Mouse (Mus musculus): Measurements from ENCODE around the gene Eif2b1.
"Not testable (repeated sequence)": the region's sequence is repeated elsewhere in the genome, so short reads cannot be mapped to it uniquely, and the experiment has no call there.

Eif2b1 gene

DNA sequence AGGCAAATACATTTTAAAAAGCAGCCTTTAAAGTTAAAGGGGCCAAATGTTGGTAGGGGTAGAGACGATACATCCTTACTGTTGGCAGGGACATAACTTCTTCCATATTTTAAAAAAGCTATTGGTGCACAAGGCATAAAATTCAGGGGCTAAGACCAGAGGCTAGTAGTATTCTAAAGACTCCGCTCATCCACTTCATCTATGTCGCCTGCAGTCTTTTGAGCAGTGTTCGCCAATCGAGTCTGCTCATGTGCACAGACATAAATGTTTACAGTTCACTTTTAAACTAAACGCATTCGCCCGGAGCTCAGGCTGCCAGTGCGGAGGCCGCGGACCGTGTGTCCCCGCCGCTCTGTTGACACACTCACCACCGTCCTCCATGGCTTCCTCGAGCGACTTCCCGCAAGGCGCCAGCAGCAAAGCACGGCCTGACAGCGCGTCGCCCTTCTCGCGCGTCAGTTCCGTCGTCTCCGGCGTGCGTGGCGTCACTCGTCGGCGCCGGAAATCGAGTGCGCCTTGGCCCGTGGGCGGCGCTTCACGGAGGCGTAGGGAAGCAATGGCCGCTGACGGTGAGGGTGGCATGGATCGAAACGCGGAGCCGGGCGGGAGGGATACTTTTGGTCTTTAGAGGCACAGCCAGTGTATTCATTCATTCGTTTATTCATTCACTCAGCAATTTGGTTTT is at the start of gene Eif2b1, which contains the start of gene Gtf2h3:
TSS of gene Eif2b1 (minus strand) at position 499 of the 685 bp plus-strand sequence.
TSS of gene Gtf2h3 (plus strand) at position 508 of the 685 bp plus-strand sequence.
- DNase-seq = peak; percentile 96 to 97

DNA sequence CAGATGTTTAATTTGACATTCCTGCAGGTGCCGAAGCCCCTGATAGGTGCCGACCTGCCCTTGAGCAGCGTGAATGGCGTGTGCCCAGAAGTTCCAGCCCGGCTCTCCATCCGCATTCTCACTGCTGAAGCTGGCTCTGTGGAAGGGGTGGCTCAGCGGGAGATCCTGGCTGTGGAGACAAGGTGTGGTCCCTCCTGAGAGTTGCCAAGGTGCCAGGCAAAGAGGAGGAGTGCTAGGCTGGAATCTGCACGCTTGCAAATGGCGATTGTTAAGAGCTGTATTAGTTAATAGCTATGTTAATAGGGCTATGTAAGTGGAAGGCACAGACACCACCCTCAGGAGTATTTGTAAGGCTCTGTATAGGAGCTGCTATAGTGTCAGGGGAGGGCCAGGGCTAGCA is 45.4 kb upstream of the Eif2b1 start:
- DNase-seq = no peak

DNA sequence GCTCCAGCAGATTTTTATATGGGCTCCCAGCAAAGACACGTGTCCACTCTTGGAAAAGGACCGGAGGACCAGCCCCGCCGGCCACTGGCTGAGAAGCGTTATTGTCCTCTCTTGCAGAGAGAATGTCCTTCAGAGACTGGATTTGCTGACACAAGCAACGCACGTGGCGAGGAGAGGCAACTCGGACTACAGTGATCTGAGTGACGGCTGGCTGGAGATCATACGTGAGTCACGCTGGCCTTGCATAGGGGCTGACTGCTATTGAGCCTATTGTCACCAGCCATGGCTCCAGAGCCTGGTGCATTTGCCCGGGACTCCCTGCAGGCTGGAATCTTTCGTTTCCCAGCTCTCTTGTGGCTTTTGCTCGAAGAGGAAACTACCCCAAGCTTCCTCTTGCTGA is 44.0 kb upstream of the Eif2b1 start:
- DNase-seq = no peak

DNA sequence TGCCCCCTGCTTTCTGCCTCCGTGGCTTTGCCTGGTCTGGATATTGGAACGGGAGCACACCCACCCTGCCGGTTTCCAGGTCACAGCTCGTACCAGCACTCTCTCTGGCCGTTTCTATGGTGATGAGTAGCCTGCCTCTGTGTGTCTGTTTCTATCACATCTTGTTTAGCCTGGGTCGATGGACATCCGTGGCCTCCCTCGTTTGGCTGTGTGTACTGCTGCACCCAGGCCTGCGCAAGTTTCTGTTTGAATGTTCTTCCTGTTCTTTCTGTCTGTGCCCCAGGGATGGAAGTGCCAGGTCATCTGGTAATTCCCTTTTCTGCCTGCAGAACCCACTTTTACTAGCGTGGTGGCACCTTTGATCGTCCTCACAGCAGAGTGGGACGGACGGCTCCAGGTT is 42.4 kb upstream of the Eif2b1 start:
- no peak for DNase-seq

DNA sequence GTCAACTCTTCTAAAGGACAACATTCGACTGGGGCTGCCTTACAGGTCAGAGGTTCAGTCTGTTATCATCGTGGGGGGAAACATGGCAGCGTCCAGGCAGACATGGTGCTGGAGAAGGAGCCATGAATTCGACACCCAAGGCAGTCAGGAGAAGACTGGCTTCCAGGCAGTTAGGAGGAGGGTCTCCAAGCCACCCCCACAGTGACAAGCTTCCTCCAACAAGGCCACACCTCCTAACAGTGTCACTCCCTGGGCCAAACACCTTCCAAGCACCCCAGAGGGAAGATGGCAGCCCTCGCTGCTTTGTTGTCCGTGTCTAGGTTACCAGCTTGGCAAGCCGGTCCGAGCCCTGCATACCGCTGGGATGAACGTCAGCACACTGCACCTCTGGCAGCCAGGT is 39.8 kb upstream of the Eif2b1 start:
- no peak for DNase-seq

DNA sequence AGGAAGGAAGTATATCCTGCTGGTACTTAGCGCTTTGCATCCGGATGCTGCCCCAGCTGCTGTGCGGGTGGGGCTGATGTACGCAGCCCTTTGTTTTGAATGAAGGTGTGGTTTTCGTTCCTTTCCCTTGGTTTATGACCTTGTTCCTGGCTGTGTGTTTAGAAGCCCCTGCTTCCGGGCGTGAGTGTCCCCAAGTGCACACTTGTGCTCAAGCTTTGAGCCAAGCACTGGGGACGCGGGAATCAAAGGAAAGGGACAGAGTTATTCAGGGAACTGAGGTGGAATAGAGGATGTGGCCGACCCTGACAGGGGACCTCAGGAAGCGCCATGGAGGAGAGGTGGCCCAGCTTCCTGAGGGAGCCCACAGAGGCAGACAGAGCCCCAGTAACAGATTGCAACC is 35.8 kb upstream of the Eif2b1 start:
- DNase-seq = no peak

DNA sequence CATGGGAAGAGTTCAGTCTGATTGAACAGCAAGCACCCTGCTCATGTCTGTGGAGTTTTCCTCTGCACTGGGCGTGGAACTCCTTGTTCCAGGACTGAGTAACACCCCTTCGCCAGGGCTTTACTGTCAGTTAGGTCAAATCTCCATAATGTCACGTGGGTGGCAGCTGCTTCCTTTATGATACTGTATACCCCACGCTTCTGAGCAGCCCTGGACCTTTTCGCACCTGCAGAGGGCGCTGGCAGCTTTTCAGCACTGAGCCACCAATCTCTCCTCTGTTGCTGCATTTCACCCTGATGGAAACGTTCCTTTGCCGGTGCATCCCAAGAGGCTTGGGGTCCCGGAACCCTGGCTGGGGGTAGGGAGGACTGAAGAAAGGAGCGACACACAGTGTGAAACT is 32.0 kb upstream of the Eif2b1 start:
- peak in 1 of 2 experiments; percentile 15 for DNase-seq

DNA sequence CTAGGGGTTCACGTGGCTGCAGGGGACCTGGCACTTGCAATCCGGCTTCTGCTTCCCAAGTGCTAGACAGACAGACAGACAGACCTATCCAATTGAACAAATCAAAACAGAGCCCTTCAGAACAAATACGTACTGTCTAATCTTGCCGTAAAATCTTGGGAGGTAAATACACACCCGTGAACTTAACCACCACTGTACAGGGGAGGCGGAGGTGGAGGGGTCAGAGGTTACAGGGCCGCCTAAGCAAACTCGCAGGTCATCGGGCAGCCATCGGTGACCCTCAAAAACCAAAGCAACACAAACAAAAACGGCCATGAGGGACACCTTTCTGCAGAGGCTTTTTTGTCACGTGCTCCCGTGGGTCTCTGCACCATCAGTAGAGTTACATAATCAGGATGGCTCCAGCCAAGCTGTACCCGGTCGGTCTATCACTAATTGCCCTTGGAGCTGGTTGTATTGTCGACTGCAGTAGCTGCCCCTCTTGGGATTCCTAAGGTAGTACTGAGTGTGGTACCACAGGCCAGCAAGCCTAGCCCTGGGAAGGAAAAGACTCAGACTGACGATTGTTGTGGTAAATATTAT is 26.2 kb upstream of the Eif2b1 start:
- DNase-seq = no peak

DNA sequence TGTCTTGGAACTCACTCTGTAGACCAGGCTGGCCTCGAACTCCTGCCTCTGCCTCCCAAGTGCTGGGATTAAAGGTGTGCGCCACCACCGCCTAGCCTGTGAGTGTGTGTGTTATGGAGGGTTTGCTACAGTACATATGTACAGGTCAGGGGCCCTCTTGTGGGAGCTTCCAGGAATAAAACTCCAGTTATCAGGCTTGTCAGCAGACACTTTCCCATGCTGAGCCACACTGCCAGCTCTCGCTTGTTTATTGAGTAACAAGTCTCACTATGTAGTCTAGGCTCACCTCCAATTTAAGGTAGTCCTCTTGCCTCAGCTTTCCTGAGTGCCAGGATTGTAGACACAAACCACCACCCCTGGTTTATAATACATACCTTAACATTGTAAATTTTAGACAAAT is 25.4 kb upstream of the Eif2b1 start:
- DNase-seq = no peak

DNA sequence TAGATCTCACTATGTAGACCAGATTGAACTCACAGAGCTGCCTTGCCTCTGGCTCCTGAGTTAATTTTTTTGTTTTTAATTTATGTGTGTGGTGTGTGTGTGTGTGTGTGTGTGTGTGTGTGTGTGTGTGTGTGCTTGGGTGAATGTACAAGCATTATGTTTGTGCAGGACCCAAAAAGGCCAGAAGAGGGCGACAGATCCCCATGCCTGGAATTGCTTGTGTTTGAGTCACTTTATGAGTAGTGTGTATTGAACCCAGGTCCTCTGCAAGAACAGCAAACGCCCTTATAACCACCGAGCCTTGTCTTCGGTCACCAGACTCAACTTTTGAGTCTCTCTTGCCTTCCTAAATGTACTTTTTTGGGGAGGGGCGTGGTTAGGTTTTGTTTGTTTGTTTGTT is 23.4 kb upstream of the Eif2b1 start:
- peak; percentile 68 to 69 for DNase-seq

DNA sequence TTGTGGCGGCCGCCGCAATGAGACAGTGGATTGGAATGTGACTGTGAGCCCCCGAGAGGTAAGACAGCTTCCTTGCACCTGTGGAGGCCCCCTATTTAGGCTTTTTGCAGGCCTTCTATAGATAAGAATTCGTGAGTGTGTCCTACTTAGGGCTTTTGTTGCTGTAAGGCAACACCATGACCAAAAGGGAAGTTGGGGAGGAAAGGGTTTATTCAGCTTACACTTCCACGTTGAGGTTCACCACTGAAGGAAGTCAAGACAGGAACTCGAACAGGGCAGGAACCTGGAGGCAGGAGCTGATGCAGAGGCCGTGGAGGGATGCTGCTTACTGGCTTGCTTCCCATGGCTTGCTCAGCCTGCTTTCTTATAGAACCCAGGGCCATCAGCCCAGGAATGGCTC is 20.8 kb upstream of the Eif2b1 start:
- DNase-seq = not testable (repeated sequence)

DNA sequence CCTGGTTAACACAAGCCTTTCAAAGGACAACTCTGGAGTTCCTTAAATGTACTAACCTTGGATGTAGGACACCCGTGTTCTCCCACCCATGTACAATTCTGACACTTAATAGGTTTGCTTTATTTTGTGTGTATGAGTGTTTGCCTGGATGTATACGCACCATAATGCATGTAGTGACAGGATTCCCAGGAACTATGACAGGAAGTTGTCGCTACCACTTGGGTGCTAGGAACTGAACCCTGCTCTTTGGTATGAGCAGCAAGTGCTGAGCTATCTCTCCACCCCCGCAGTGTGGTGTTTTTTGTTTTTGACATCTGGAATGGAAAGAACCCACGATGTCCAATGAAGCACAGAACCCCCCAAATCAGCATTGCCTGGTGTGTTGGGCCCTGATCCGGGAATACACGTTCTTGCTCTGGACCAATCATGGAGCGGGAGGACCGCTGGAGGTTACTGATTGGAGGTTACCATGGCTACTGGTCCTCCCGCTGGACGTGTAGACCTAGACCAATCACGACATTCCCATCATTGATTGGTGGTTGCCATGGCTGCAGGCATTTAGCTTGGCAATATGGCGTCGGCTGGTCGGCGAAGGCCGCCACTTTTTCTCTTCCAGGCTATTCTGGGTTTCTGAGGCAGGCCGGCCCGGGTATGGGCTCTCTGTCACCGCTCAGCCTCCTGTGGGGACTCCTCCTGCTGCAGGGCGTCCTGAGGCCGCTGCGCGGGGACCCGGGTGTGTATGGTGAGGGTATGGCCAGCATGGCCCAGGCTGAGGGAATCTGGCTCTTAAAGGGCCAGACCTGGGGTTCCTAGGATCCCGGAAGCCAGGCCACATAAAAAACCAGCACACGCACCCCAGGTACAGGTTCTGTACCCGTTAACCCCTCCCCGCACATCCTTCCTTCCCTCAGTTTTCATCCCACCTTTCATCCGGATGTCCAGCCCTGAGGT is 19.6 kb upstream of the Eif2b1 start:
- peak; percentile 70 to 72 for DNase-seq

DNA sequence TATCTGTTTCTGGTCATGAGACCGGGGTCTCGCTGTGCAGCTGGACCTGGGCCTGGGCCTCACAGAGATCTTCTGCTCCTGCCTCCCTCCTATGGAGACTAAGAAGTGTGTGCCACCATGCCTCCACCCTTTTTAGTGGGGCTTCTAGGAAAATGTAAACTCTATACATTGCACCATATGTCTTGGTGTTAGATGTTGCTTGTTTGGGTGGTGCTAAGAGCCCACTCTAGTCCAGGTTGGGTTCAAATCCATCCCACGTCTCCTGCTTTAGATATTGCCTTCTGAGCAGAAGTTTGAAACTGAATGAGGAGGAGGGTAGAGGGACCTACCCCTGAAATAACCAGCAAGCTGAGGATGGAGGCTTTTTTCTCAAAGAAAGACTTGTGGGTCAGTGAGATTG is 13.8 kb upstream of the Eif2b1 start:
- DNase-seq = no peak

DNA sequence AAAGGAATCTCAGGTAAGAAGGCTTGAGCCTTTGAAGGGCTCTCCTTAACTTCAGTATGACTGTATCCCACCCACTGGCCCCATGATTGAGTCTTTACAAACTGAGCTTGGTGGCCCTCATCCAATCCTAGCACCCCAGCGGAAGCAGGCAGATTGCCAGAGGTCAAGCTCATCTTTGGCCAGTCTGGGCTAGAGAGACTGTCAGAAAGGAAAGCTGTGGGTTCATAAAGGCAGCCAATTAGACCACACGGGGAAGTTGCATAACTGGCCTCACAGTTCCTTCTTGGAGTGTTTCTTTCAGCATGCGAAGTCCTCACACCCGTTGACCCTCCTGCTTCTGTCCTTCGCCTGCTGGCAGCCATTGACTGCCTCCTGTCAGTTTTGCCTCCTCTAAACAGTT is 3.6 kb upstream of the Eif2b1 start:
- no peak for DNase-seq

DNA sequence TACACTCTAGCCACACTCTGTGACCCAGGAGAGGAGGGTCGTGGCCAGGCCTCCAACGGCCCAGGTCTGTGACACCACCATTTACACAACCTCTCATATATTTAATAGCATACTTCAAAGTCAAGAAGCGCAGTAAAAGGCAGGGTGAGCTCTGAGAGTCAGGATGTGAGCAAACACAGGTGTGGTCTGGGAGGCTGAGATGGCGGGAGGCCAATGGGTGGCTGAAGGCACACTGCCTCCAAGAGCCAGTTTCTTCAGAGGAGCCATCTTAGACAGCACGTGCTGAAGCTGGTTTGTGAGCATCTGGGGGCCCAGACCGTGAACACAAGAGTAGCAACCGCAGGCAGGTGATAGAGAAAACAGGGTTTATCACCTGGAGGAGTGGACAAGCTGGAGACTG is 3.5 kb downstream of the Eif2b1 start:
- no peak for DNase-seq

DNA sequence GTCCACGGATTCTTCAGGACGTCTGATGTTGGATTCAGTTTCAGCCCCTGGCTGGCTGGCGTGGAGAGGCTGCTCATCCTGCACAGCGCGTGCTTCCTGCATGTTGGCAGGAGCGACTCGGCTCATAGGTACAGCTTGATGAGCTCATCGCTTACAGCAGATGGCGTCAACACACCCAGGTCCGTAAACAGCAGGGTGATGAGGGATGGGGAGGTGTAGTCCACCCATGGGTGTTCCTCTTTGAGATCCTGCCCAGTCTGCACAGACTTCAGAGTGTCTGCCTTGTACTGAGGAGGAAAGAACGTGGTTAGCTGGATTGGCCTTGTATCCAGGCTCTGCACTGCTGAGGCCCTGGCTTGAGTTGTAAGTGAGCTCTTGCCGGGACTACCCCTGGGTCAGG is 7.9 kb downstream of the Eif2b1 start:
- no peak for DNase-seq

DNA sequence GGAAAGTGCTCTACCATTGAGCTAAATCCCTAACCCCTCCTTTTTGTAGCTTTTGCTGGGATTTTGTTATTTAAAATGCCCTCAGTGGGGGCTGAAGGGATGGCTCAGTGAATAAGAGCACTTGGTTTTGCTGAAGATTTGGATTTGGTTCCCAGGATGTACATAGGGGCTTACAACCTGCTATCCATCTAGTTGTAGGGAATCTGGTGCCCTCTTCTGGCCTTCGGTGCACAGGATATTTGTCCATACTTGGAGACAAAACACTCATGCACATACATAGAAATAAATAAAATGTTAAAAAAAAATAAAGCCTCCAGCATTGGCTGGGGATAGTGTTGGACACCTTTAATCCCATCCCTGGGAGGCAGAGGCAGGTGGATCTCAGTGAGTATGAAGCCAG is 23.8 kb downstream of the Eif2b1 start:
- peak in 1 of 2 experiments; percentile 28 for DNase-seq

DNA sequence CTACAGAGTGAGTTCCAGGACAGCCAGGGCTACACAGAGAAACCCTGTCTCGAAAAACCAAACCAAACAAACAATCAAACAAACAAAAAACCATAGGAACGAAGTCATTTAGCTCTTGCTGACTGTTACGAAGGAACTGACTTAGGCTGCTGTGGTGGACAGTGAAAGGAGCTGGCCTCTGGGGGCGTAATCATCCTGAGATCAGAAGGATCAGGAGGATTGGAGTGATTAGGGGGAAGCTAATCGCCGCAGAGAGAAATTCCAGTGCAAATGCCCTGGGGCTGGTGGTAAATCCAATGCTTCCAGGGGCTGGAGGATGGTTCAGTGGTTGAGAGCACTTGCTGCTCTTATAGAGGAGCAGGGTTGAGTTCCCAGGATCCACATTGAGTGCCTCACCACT is 25.3 kb downstream of the Eif2b1 start:
- no peak for DNase-seq

DNA sequence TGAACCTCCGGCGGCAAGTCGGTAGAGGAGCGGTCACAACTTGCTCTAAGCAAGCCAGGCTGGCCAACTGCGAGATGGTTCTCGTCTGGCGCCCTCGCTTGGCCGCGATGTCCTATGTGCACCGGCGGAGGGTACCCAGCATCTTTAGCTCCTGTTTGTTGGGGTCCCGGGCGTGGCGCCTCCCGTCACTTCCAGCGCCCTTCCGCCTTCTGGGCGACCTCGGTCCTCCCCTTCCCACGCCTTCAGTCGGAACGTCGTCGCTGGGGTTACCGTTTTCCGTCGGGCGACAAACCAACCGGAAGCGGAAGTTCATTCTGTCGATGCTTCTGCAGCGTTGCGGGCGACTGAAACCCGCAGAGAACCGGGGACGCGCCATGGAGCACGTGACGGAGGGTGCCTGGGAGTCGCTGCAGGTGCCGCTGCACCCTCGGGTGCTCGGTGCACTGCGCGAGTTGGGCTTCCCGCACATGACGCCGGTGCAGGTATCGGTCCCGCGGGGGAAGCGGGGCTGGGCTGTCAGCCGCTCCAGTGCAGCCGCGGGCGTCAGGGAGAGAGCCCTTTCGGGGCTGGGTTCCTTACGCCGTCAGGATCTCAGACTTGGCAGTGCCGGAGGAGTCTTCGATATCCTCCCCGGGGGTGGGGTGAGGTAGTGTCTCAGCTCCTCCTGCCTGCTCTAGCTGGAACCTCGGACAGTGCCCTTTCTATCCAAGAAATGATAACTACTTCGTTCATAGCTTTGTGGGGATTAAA is 26.2 kb downstream of the Eif2b1 start, which contains the start of gene Ddx55:
TSS of gene Ddx55 (plus strand) at position 307 of the 750 bp plus-strand sequence.
- DNase-seq = peak; percentile 93

DNA sequence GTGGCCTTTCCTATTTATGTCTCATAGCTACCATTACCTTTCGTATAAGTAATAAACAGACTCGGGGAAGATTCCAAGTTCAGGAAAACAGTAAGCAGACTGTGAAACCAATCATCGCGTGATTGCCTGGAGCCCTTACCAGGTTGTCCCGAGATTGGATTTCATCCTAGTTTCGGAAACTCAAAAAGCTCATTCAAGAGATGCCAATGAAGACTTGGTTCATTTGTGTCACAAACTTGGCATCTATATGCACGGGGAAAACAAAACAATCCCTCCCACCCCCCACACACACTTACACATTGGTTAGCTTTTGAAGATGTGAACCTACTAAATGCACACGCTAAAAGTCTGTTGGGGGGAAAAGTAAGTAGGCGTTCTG is 26.8 kb downstream of the Eif2b1 start:
- DNase-seq = no peak

DNA sequence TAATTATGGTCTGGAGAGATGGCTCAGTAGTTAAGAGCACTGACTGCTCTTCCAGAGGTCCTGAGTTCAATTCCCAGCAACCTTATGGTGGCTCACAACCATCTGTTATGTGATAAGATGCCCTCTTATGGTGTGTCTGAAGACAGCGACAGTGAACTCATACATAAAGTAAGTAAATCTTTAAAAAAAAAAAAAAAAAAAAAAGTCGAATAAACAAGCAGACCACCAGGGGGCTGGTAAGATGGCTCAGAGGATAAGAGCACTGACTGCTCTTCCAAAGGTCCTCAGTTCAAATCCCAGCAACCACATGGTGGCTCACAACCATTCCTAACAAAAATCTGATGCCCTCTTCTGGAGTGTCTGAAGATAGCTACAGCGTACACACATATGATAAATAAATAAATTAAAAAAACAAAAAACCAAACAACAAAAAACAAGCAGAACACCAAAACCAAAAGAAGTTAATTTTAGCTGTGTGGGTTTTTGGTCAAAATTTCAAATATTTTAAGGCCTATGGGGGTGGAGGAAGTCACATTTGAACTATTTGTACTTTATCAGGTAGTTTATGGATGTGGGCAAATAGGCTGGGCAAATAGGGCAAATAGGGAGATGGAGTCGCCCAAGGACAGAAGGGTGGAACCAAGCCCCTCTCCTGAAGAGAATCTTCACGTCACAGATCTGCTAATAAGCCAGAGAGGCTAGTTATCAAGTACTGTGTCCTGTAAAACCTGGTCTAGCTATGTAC is 27.4 kb downstream of the Eif2b1 start:
- peak; percentile 34 for DNase-seq

DNA sequence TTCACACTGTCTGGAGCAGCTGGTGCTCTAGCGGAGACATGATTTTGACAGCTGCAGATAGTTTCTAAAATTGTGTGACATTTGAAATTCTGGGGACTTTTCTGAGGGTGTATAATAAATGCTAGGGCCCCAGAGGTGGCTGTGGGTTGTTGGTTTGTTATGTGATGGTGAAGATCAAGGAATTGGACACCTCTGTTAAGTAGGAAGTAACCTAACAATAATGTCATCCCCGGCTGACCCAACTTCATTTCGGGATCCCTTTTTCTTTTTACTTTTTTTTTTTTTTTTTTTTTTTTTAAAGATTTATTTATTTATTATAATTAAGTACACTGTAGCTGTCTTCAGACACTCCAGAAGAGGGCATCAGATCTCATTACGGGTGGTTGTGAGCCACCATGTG is 28.2 kb downstream of the Eif2b1 start:
- DNase-seq = not testable (repeated sequence)
